Mouse (Mus musculus) small intestine, adult 2 months (tissue): Measurements from ENCODE around the gene Cyp2j6. TPM values are rescaled to one million over a fixed set of nuclear protein-coding genes. Genes with fewer than 3 reads are reported as not detected.

Experiments
- H3K27ac ChIP-seq: fragments of 200-500 bp; 2 replicates; pipeline ENCODE4 v1.5.1; 2012; ENCODE audit warnings: low read depth, low read length, control low read depth, inconsistent platforms; ENCODE audit not compliant: insufficient read depth
- H3K27me3 ChIP-seq: fragments of 200-500 bp; 2 replicates; pipeline ENCODE4 v1.6.1; 2012; ENCODE audit warnings: mild to moderate bottlenecking, moderate library complexity, low read length, inconsistent platforms; ENCODE audit not compliant: control insufficient read depth, insufficient read depth
- H3K36me3 ChIP-seq: fragments of 200-500 bp; 2 replicates; pipeline ENCODE4 v1.6.1; 2012; ENCODE audit warnings: mild to moderate bottlenecking, low read length, control low read depth, inconsistent platforms; ENCODE audit not compliant: control insufficient read depth, insufficient read depth
- H3K4me1 ChIP-seq: fragments of 200-500 bp; 2 replicates; pipeline ENCODE4 v1.6.1; 2012; ENCODE audit warnings: low read length, inconsistent platforms, mixed read lengths; ENCODE audit not compliant: control insufficient read depth, insufficient read depth, insufficient read length
- H3K4me3 ChIP-seq: fragments of 200-500 bp; 2 replicates; pipeline ENCODE4 v1.5.1; 2012; ENCODE audit warnings: low read depth, mild to moderate bottlenecking, control low read depth, inconsistent platforms, low read length, moderate library complexity
- CTCF ChIP-seq: fragments of 200-500 bp; IDR thresholded peaks from 2 replicates; pipeline ENCODE4 v1.5.1; 2012; ENCODE audit warnings: low read depth, mild to moderate bottlenecking, control low read depth, inconsistent platforms, low read length, moderate library complexity, mixed read lengths; ENCODE audit not compliant: insufficient replicate concordance, insufficient read length; ENCODE audit errors: extremely low read depth
- POLR2A ChIP-seq: fragments of 200-500 bp; IDR thresholded peaks from 2 replicates; pipeline ENCODE4 v1.6.1; 2012; ENCODE audit warnings: low read depth, mild to moderate bottlenecking, control low read depth, inconsistent platforms, low read length, moderate library complexity
- WGBS: fragments of 180-500 bp; shearing (Covaris S2); methylation state at CpG from one replicate; pipeline ENCODE4 v1.1.7; 2018; 5-methylcytosine and 5-hydroxymethylcytosine counted together
- polyA plus RNA-seq: library from polyadenylated mRNA; depleted of rRNA; stranded (reverse); fragments of >200 nt; gene quantifications from 2 replicates; pipeline ENCODE4 v1.2.3, GENCODE M21; 2012

Cyp2j6 gene
- polyA plus RNA-seq, 1 experiment = 11.3 TPM

DNA sequence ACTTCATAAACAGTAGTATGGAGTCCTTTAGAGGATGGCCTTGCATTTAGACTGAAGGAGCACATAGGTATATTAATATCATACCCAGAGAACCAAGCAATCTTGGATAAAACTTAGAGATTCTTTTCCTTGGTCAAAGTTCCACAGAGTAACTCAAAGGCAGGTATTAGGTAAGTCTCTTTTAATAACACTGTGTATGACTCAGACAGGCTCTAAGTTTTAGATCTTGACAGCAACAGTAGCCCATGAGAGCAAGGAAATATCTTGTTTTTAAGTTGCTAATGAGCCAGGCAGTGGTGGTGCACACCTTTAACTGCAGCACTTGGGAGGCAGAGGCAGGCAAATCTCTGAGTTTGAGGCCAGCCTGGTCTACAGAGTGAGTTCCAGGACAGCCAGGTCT is 12.3 kb upstream of the Cyp2j6 start:
- Histone ChIP-seq H3K27ac (no peak overlapping the region), H3K4me1 (peaks cover 8% of the 10 kb centered on the region; the same call in 1 of the 2 replicates), H3K4me3 (no peak overlapping the region), H3K36me3 (no peaks in the 10 kb centered on the region), H3K27me3 (no peaks in the 10 kb centered on the region)
- no peak for TF ChIP-seq POLR2A
- TF ChIP-seq CTCF = no peak

GRCm38 (mm10) chr4:96560464-96560863 is 7.0 kb upstream of the Cyp2j6 start:
- Histone ChIP-seq H3K36me3 (no peaks in the 10 kb centered on the region), H3K4me1 (peaks cover 8% of the 10 kb centered on the region; the same call in 1 of the 2 replicates), H3K4me3 (no peak overlapping the region), H3K27me3 (no peaks in the 10 kb centered on the region), H3K27ac (peak overlapping the region; percentile 37)
- WGBS = 26% methylated on average over 1 of the region's 1 CpGs
- TF ChIP-seq CTCF = no peak
- TF ChIP-seq POLR2A = no peak

DNA sequence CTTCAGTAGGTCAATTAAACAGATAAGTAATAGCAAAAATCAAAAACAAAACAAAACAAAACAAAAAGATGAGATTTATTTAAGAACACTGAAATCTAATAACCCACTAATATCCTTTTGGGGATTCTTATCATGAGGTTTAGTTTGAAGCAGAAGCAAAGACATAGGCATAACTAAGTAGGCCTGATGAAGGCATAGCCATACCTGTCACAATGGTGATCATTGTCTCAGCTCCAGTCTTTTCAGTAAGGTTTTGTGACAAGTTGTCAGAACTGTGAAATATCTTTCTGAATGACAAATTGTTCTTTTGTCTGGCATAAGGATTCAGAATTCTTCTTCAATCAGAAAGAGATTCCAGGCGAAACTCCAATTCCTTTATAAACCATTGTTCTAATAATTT is 6.3 kb upstream of the Cyp2j6 start:
- Histone ChIP-seq H3K4me3 (no peak overlapping the region), H3K4me1 (peaks cover 8% of the 10 kb centered on the region; the same call in 1 of the 2 replicates), H3K27ac (no peak overlapping the region), H3K27me3 (no peaks in the 10 kb centered on the region), H3K36me3 (no peaks in the 10 kb centered on the region)
- TF ChIP-seq CTCF (no peak), POLR2A (no peak)
- 71% methylated on average over 1 of the region's 1 CpGs for WGBS

GRCm38 (mm10) chr4:96551619-96552018 is 1.8 kb downstream of the Cyp2j6 start:
- no peaks in the 10 kb centered on the region for H3K36me3 ChIP-seq
- no peaks in the 10 kb centered on the region for H3K27me3 ChIP-seq
- H3K27ac ChIP-seq = no peak overlapping the region
- 61% methylated on average over 3 of the region's 3 CpGs for whole genome bisulfite sequencing
- H3K4me1 ChIP-seq = peaks cover 6% of the 10 kb centered on the region; the same call in 1 of the 2 replicates
- TF ChIP-seq CTCF (no peak), POLR2A (no peak)
- no peak overlapping the region for H3K4me3 ChIP-seq

DNA sequence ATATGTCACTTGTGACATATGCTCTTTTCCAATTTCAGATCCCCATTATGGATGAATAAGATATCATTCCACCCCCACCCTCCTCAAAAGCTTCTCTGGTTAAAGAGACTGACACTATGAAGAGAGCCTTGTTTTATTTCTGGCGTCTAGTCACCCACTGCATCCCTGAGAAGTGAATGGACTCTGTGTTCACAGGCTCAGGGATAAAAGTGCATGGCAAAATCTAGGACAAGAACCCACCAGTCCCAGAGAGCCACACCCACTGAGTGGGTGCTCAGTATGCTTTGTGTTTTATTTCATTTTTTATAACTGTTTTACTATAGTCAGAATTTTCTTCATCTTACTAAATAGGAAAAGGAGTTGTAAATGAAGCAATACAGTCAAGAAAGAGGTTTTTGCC is 7.5 kb downstream of the Cyp2j6 start:
- Histone ChIP-seq H3K4me3 (no peak overlapping the region), H3K27ac (no peak overlapping the region), H3K27me3 (no peaks in the 10 kb centered on the region), H3K36me3 (no peaks in the 10 kb centered on the region), H3K4me1 (no peaks in the 10 kb centered on the region)
- 71% methylated on average over 1 of the region's 1 CpGs for WGBS
- TF ChIP-seq POLR2A (no peak), CTCF (no peak)

DNA sequence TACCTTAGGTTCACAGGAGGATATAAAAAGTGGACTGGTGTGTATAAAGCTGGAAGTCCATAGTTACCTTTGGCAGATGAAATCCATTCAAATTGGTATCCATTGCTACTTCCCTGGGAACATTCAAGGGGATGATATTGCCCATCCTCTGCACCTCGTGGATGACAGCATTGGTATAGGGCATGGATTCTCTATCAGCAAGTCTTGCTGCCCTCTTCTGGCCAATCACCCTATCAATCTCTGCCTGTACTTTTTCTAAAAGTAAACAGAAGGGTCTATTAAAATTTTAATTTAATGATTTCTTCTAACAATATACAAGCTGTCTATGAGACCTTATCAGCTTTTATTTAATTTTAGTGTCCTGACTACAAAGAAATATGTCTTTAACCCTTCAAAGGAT is 27.7 kb downstream of the Cyp2j6 start:
- TF ChIP-seq CTCF = no peak
- no peak for TF ChIP-seq POLR2A
- peaks cover 22% of the 10 kb centered on the region for H3K36me3 ChIP-seq
- no peak overlapping the region for H3K4me3 ChIP-seq
- H3K27me3 ChIP-seq = no peaks in the 10 kb centered on the region
- H3K27ac ChIP-seq = no peak overlapping the region
- 15% methylated on average over 1 of the region's 1 CpGs for WGBS
- H3K4me1 ChIP-seq = no peaks in the 10 kb centered on the region

GRCm38 (mm10) chr4:96522256-96522655 is 31.2 kb downstream of the Cyp2j6 start:
- Histone ChIP-seq H3K4me1 (no peaks in the 10 kb centered on the region), H3K36me3 (peaks cover 27% of the 10 kb centered on the region), H3K27me3 (no peaks in the 10 kb centered on the region), H3K4me3 (no peak overlapping the region), H3K27ac (no peak overlapping the region)
- WGBS = 83% methylated on average over 2 of the region's 2 CpGs
- TF ChIP-seq CTCF (no peak), POLR2A (no peak)

DNA sequence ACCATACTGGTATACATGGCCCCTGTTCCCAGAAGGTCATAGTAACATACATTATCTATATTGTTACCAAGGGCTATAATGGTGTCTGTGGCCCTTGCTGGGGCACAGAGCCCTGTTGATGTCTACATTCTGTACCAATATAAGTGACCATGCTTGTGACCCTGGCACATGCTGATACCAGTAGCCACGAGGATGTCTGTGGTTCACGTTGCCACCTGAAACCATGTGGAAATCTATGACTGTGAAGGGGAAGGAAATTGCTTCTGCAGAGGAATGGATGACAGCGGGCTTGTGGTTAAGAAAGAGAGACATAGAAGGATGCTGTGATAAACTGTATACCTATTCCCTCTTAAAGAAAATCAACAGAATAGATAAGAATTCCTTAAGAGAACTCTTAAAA is 43.4 kb downstream of the Cyp2j6 start:
- no peak overlapping the region for H3K4me3 ChIP-seq
- WGBS = 80% methylated on average over 3 of the region's 3 CpGs
- H3K36me3 ChIP-seq = no peaks in the 10 kb centered on the region
- H3K27me3 ChIP-seq = no peaks in the 10 kb centered on the region
- no peak overlapping the region for H3K27ac ChIP-seq
- TF ChIP-seq CTCF (no peak), POLR2A (no peak)
- H3K4me1 ChIP-seq = no peaks in the 10 kb centered on the region
